Mouse (Mus musculus) right cerebral cortex, postnatal 14 days (tissue): ENCODE measurements around the gene Mfap1b.
A peak's percentile ranks its signal among the peaks of the same experiment; 100 is the strongest.
"Not testable (repeated sequence)": the region's sequence is repeated elsewhere in the genome, so short reads cannot be mapped to it uniquely, and the experiment has no call there.

ENCODE experiments used
- DNase-seq: peaks from one replicate; pipeline ENCODE4 v3.0.0; 2022

Mfap1b gene

GRCm38 (mm10) chr2:121473301-121474179 is at the start of gene Mfap1b:
TSS of gene Mfap1b (minus strand) at chr2:121474067.
- DNase-seq, result peak; percentile 74

GRCm38 (mm10) chr2:121522830-121523229 is 49.0 kb upstream of the Mfap1b start:
- DNase-seq, result not testable (repeated sequence)

DNA sequence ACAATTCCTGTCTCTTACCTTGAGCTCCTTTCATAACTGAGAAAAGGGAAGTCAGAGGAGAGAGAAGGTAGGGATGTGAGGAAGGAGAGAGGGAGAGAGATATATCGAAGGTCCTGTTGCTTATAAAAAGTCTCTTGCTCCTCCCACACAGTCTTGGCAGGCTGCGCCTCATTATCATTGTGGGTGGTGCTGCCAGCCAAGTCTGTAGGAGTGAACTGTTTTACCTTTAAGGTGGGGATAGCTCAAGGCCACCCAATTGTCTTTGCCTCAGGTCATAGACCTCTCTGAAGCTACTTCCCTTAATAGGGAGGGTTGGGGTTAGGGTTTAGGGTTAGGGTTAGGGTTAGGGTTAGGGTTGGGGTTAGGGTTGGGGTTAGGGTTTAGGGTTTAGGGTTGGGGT is 48.1 kb upstream of the Mfap1b start:
- DNase-seq, result peak; percentile 32

DNA sequence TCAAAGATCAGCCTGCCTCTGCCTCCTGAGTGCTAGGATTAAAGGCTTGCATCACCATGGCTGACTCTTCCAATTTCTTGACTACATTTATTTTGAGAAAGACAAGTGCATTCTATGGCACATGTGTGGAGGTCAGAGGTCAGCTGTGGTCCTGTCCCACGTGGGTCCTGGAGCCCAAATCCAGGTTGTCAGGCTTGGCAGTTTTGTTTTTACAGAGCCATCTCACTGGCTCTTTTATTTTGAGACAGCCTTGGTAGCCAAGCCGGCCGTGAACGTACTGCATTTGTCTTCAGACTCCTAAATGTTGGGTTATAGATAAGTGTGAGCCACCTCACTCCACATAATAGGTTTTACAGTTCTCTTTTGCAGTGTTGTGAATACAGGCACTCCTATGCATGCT is 44.8 kb upstream of the Mfap1b start:
- not testable (repeated sequence) for DNase-seq

DNA sequence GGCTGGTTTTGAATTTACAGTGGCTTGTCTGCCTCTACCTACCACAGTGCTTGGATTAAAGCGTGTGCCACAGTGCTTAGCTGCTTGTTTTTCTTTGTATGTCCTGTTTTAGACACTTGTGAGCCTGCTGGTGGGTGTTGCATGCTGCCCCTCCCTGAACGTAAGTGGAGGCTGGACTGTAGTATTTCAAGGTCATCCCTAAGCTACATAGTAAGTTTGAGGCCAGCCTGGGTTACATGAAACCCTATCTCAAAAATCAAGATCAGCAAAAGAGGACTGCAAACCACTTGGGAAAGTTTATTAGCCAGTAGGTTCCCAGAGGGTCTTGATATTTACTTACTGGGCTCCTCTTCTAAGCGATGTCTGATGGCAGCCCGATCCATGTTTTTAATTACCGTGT is 44.2 kb upstream of the Mfap1b start:
- no peak for DNase-seq

GRCm38 (mm10) chr2:121514211-121514610 is 40.3 kb upstream of the Mfap1b start:
- no peak for DNase-seq

GRCm38 (mm10) chr2:121512991-121513765 is 39.3 kb upstream of the Mfap1b start:
- DNase-seq, result not testable (repeated sequence)

GRCm38 (mm10) chr2:121511401-121511800 is 37.5 kb upstream of the Mfap1b start:
- no peak for DNase-seq

- peak; percentile 52 for DNase-seq
These were observed 35.7 kb upstream of the Mfap1b start for GRCm38 (mm10) chr2:121509584-121509983.

DNA sequence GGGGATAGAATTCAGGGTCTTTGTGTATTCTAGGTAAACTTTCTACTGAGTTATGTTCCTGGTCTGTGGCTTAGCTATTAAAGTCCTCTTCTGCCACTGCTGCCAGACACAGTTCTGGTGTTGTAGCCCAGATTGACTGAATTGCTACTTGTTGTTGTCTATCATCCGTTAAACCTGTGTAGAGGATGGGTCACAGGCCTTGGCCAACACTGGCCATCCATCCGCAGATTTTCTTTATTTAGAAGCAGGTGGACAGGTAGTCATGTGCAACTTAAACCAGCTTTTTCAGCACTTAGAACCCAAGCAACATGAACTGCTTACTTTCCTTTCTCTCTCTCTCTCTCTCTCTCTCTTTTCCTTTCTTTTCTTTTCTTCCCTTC is 34.1 kb upstream of the Mfap1b start:
- DNase-seq, result no peak

DNA sequence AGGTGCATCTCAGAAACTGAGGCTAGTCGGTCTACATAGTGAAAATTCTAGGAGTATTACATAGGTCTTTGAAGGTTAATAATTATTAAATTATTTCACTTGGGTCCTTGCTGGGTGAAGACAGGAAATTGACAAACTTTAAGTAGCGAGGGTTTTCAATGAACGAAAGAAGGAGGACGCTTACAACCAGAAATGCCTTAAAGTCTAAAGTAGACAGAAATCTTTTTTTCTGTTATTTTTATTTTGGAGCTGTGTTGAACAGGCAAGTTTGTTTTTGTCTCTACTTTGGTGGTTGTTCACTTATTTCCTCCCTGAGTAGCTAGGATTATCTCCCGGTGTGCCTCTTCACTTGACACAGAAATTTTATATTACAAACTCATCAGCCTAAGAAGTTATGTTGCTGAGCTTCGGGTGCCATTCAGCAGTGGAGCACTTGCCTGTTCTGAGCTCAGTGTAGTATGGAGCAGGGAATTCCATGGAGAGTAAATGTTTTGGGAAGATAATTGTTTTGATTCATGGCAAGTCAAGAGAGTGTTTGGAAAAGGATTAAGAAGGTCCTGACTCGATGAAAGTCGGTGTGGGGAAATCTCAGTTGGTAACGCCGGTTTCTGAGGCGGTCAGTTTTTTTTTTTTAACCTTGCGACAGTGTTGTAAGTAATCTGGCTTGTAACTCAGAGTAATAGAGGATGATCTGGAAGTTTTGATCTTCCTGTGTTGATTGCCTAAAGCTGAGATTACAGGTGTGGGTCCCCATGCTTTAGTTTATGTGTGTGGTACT is 33.5 kb upstream of the Mfap1b start:
- no peak for DNase-seq

DNA sequence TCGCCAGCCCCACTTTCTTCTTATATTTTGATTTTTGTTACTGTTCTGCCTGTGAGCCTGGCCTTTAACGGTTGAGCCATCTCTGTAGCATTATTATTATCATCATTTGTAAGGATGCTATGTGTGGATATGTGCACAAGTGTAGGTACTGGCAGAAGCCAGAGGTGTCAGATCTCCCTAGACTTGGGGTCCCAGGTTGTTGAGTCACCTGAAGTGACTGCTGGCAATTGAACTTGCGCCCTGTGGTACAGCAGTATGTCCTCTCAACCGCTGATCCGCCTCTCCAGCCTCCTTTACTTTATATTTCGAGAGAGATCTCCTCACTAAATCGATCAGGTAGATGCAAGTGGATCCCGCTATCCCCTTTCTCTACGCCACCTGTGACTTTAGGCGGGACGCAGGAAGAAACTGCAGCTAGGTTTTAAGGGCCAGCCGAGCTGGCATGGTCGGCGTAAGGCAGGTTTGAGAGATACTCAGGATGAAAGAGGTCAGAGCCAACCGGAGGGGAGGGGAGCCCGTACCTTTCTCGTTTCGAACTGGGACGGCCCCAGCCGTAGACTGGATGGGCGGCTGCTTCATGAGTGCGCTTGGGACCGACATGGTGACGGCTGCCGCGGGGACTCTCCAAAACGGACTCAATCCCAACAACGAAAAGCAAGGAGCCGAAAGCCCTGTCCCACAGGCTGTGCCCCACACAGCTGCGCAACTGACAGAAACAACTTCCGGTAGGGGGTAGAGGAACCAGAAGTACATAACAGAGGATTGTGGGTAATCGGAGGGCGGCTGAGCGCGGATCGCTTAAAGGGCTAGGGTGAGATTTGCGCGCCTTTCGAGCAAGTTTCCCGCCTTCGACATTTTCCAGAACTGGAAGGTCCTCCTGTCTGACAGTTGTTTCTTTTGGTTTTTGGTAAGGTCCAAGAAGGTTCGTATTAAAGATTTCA is 32.3 kb upstream of the Mfap1b start, which contains the start of the genes Mfap1a and Wdr76:
Gene Mfap1a (minus strand): TSS at position 724 of the 941 bp plus-strand sequence.
Gene Wdr76 (plus strand): TSS at position 782 of the 941 bp plus-strand sequence.
- peak; percentile 77 for DNase-seq

GRCm38 (mm10) chr2:121501550-121501949 is 27.7 kb upstream of the Mfap1b start:
- not testable (repeated sequence) for DNase-seq

DNA sequence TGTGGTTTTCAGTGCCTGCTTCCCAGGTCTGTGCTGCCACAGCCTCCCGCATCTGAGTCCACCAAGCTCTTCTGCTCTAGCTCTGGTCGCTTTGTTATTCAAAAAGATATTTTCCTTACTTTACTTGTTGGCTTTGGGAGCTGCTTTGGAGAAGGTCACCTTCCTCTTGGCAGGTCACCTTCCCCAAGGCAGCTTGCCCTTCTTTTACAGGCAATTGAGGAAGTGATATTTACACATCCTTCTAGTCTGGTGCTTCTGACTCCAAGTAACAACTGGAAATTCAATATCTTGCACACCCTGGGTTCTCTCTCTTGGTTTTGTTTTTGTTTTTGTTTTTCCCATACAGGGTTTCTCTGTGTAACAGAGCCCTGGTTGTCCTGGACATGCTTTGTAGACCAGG is 10.5 kb upstream of the Mfap1b start:
- DNase-seq, result not testable (repeated sequence)

DNA sequence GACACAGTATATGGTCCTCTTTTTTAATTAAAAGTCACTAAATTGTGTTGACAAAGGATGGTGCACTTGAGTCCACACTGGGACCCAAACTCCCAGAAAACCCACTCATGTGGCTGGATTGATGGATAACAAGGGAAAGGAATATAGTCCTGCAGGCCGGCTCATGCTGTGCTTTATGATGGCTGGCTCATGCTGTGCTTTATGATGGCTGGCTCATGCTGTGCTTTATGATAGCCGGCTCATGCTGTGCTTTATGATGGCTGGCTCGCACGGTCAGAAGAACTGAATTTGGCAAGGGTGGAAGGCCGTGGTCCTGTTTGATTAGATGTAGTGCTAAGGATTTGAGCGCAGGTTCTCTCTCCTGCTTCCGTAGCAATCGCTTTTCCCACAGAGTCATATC is 9.7 kb upstream of the Mfap1b start:
- no peak for DNase-seq

DNA sequence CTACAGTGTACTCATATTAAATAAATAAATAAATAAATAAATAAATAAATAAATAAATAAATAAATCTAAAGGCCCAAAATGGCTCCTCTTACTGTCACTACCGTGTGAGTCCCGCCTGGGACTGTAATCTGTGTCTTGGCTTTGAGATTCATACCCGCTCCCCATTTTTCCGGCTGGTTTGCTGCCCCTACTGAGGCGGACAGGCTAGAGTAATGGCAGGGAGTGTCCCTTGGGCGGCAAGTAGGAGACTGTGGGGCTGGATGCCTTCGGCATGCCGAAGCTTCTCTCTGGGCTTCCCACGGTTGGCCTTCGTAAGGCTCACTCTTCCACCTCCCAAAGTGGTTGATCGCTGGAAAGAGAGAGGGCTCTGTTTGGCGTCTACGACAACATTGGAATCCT is 7.0 kb upstream of the Mfap1b start:
- DNase-seq, result not testable (repeated sequence)

GRCm38 (mm10) chr2:121480498-121480897 is 6.6 kb upstream of the Mfap1b start:
- DNase-seq, result no peak

DNA sequence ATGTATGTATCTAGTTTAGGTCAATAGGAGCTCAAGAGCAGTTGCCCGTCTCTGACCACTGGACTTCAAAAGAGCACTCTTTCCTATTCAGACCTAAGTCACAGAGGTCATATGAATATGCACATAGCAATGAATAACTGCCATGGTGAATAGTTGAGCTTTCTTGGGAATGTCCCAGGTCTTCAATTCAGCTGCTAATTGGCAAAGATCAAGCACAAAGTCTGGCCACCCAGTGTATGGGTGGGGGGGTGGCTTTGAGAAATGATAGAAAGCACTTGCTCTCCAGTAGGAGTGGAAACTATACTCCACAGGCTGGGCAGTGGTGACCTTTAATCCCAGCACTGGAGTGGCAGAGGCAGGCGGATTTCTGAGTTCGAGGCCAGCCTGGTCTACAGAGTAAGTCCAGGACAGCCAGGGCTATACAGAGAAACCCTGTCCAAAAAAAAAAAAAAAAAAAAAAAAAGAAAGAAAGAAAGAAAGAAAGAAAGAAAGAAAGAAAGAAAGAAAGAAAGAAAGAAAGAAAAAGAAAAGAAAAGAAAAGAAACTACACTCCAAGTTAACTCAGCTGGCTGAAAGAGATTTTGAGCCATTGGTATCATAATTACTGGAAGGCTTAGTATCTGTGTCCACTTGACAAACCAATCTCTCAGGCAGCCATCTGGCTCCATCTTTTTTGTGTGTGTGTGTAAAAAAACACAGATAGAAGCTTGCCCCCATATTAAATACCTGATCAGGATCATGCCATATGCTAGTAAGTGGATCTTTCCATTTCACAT is 3.8 kb upstream of the Mfap1b start:
- DNase-seq, result no peak

DNA sequence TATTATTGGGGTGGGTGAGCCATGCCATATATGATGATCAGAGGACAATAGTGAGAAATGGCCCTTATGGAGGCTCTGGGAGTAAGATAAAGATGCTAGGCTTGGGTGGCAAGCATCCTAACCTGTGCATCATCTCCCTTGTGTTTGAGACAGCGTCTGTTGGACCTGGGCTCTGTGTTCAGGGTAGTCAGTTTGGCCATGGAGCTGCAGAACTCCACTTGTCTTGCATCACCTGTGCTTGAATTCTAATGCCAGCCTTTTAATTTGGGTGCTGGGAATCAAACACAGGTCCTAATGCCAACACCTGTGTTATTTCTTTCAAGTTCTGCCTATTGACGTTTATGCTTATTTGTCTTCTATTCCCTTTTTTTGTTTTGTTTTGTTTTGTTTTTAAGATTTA is 1.4 kb upstream of the Mfap1b start:
- DNase-seq, result not testable (repeated sequence)

GRCm38 (mm10) chr2:121474180-121474535 is 291 bp upstream of the Mfap1b start:
- no peak for DNase-seq

GRCm38 (mm10) chr2:121472783-121473182 is 1.1 kb downstream of the Mfap1b start:
- DNase-seq, result not testable (repeated sequence)
